Mouse (Mus musculus) neural tube, embryonic 10.5 days (tissue): Measurements from ENCODE around the gene Gm14401.
"Not testable (repeated sequence)": the region's sequence is repeated elsewhere in the genome, so short reads cannot be mapped to it uniquely, and the experiment has no call there.

Experiments used
- DNase-seq: peaks from one replicate; pipeline ENCODE4 v3.0.0-alpha.2; 2017; ENCODE audit warnings: low spot score; ENCODE audit errors: extremely low spot score

Gene Gm14401

GRCm38 (mm10) chr2:177073432-177074423 lies at the start of gene Gm14401:
Gene Gm14401, plus strand, starts transcription at chr2:177074320.
- not testable (repeated sequence) for DNase-seq

- not testable (repeated sequence) for DNase-seq
These were observed 1.3 kb upstream of the Gm14401 start for GRCm38 (mm10) chr2:177072807-177073206.

GRCm38 (mm10) chr2:177075015-177075414 lies 895 bp downstream of the Gm14401 start:
- not testable (repeated sequence) for DNase-seq

- DNase-seq: not testable (repeated sequence)
These were observed 5.7 kb downstream of the Gm14401 start for GRCm38 (mm10) chr2:177079866-177080265.

- not testable (repeated sequence) for DNase-seq
These were observed 35.0 kb downstream of the Gm14401 start for GRCm38 (mm10) chr2:177109086-177109485.

- not testable (repeated sequence) for DNase-seq
These were observed 55.0 kb downstream of the Gm14401 start for GRCm38 (mm10) chr2:177129097-177129496.
